Comparison of ENCODE assay signal across 17 mouse cellular contexts in the genomic region with DNA sequence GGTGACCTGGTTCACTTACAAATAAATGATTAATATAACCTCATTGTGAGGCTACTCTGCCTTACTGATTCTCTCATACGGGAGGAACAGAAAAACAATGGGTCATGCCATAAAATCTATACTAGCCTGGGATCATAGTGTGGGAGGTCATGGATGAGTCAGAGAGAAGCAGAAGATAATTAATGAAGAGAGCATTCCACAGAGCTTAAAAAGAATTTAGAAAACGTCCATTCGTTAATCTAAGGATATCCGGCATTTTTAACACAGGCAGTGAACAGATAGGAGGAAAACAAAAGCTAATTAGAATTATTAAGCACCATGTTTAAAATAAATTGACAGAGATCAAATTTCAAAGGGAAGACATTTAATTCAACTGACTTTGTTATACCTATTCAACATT. TPM values are rescaled to one million over a fixed set of nuclear protein-coding genes. Genes with fewer than 3 reads are reported as not detected.
"Had no signal": no experiment of that assay in that cellular context is flagged by ENCODE, and none has a peak within 500 bp of the region (broad histone marks: within the 10 kb centered on the region; RNA-seq: fewer than 3 reads in every experiment).

No protein-coding gene starts in this region.

- H3K27ac ChIP-seq: neural tube, embryonic 15.5 days; stomach, embryonic 15.5 days; stomach, postnatal 0 days had no signal

- DNase-seq: retina, postnatal 1 day; right cerebral cortex, adult 18-20 months; right cerebral cortex, postnatal 14 days; right cerebral cortex, postnatal 25 days; right cerebral cortex, postnatal 4 days; spleen, adult 18-20 months; thymus, adult 18-20 months; thymus, adult 2 months; thymus, postnatal 14 days; thymus, postnatal 25 days; thymus, postnatal 36 days; thymus, postnatal 4 days had no signal

- H3K9ac ChIP-seq: neural tube, embryonic 15.5 days; stomach, embryonic 15.5 days had no signal

- H3K4me3 ChIP-seq: neural tube, embryonic 15.5 days; stomach, embryonic 15.5 days had no signal

- H3K36me3 ChIP-seq: neural tube, embryonic 15.5 days; stomach, embryonic 15.5 days had no signal

- H3K4me1 ChIP-seq: neural tube, embryonic 15.5 days; stomach, embryonic 15.5 days had no signal

- H3K27me3 ChIP-seq: stomach, embryonic 15.5 days had no signal

- H3K4me2 ChIP-seq: neural tube, embryonic 15.5 days; stomach, embryonic 15.5 days had no signal

- H3K9me3 ChIP-seq: neural tube, embryonic 15.5 days; stomach, embryonic 15.5 days had no signal

RNA-seq across cellular contexts. Expression of gene Rtl9, which starts 59.5 kb away (rescaled TPM):
- total RNA-seq: neutrophil, adult 5-6 weeks had no signal
- polyA plus RNA-seq: thymus, postnatal 0 days had no signal
